Mouse (Mus musculus) spleen, adult 2 months (tissue): ENCODE results near the gene Cryba1.

Experiments used
- CTCF ChIP-seq: fragments of 200-500 bp; IDR thresholded peaks from 2 replicates; pipeline ENCODE4 v1.5.1; 2011; ENCODE audit warnings: mild to moderate bottlenecking, inconsistent platforms; ENCODE audit not compliant: insufficient read depth, insufficient read length, insufficient replicate concordance; ENCODE audit errors: extremely low read depth
- POLR2A ChIP-seq: fragments of 200-500 bp; IDR thresholded peaks from 2 replicates; pipeline ENCODE4 v1.6.1; 2011; ENCODE audit warnings: low read depth, low read length, inconsistent platforms

- no peak for TF ChIP-seq CTCF
- no peak for TF ChIP-seq POLR2A
Observed at GRCm38 (mm10) chr11:77765459-77765777, 40.3 kb upstream of the Cryba1 start.
